Mouse (Mus musculus) olfactory bulb, adult 2 months (tissue): ENCODE data around the gene Traf1. TPM values are rescaled to one million over a fixed set of nuclear protein-coding genes. Genes with fewer than 3 reads are reported as not detected.

Experiments
- H3K27ac ChIP-seq: fragments of 200-500 bp; 2 replicates; pipeline ENCODE4 v1.5.1; 2012; ENCODE audit warnings: low read depth, low read length; ENCODE audit not compliant: insufficient read depth
- H3K4me1 ChIP-seq: fragments of 200-500 bp; 2 replicates; pipeline ENCODE4 v1.6.1; 2012; ENCODE audit warnings: low read length; ENCODE audit not compliant: control insufficient read depth, insufficient read depth
- H3K4me3 ChIP-seq: fragments of 200-500 bp; 2 replicates; pipeline ENCODE4 v1.5.1; 2012; ENCODE audit warnings: mild to moderate bottlenecking, low read depth, low read length, moderate library complexity; ENCODE audit not compliant: insufficient read depth
- CTCF ChIP-seq: fragments of 200-500 bp; IDR thresholded peaks from 2 replicates; pipeline ENCODE4 v1.5.1; 2012; ENCODE audit warnings: low read depth, mild to moderate bottlenecking, low read length, moderate library complexity; ENCODE audit not compliant: insufficient read depth
- POLR2A ChIP-seq: fragments of 200-500 bp; IDR thresholded peaks from 2 replicates; pipeline ENCODE4 v1.6.1; 2012; ENCODE audit warnings: mild to moderate bottlenecking, low read depth, low read length, moderate library complexity; ENCODE audit not compliant: insufficient read depth
- WGBS: fragments of 180-500 bp; shearing (Covaris S2); methylation state at CpG from one replicate; pipeline ENCODE4 v1.1.7; 2018; 5-methylcytosine and 5-hydroxymethylcytosine counted together
- polyA plus RNA-seq: library from polyadenylated mRNA; stranded (reverse); fragments of >200 nt; gene quantifications from 2 replicates; pipeline ENCODE4 v1.2.4, GENCODE M21; 2012; ENCODE audit warnings: low replicate concordance; ENCODE audit not compliant: missing spikeins, insufficient read depth, insufficient read length

Traf1 gene
- polyA plus RNA-seq, 1 experiment, result not detected

DNA sequence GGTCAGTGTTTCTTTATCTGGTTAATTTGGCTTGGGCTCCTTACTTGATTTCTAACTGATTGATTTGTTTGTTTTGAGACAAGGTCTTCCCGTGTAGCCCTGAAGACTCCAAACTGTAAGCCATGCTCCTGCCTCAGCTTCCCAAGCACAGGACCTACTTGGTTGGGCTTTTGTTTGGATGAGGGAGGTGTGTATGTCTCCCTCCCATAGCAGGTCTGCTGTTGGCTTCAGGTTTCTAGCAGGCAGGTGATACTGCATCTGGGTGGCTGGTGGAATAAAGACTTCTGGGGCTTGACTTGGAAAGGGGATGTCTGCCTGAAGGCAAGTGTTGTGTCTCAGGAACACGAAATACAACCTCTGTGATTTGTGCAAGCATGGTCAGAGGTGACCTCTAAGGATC, 639 bp upstream of the Traf1 start:
- WGBS, result 78% methylated on average over 2 of the region's 2 CpGs
- no peak overlapping the region for H3K27ac ChIP-seq
- peaks cover 13% of the 10 kb centered on the region for H3K4me1 ChIP-seq
- no peak overlapping the region for H3K4me3 ChIP-seq
- TF ChIP-seq POLR2A (no peak), CTCF (no peak)

DNA sequence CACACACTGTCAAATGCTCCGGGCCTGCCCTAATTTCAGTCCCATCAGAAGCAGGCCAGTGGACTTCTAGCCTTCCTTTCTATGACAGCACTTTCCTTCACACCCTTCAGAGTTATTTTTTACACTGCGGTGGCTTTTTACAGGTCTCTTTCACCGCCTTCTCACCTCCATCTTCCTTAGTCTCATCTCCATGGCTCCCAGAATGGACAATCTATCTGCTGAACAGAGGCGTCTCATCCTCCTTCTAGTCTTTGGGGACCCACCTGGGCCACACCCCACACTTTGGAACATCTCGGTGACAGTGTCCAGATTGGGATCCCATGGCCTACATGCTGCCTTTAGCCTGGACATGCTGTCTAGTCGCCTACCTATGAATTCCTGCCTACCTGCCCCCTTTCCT, 606 bp downstream of the Traf1 start:
- 62% methylated on average over 6 of the region's 6 CpGs for WGBS
- TF ChIP-seq POLR2A, result no peak
- TF ChIP-seq CTCF, result no peak
- Histone ChIP-seq H3K4me3 (peak overlapping the region; percentile 15), H3K4me1 (peaks cover 13% of the 10 kb centered on the region), H3K27ac (no peak overlapping the region)

- Histone ChIP-seq H3K4me3 (no peak overlapping the region), H3K4me1 (peaks cover 9% of the 10 kb centered on the region), H3K27ac (no peak overlapping the region)
- WGBS, result 65% methylated on average over 5 of the region's 5 CpGs
- TF ChIP-seq CTCF (no peak), POLR2A (no peak)
Measured at GRCm38 (mm10) chr2:34960466-34960865, 1.1 kb downstream of the Traf1 start.

DNA sequence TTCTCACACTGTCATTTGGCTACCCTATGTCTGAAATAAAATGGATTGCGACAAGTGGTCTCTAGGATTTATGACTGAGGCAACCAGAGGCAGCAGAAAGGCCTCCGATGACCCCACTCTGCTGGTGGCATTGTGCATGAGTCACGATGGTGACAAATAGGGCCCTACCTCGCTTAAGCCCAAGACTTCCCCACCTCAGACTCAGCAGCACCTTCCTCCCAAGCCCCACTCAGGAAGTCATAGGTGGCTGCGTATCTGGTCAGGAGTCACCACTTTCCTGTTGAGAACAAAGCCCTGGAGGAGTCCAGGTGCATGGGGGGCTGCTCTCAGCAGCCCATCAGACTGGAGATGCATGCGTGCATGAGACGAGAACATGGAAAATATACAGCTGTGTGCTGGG, 3.0 kb downstream of the Traf1 start:
- H3K27ac ChIP-seq, result no peak overlapping the region
- 91% methylated on average over 7 of the region's 7 CpGs for WGBS
- H3K4me1 ChIP-seq, result peaks cover 7% of the 10 kb centered on the region
- TF ChIP-seq POLR2A, result no peak
- TF ChIP-seq CTCF, result no peak
- no peak overlapping the region for H3K4me3 ChIP-seq

- 83% methylated on average over 7 of the region's 7 CpGs for WGBS
- TF ChIP-seq CTCF, result no peak
- no peak for TF ChIP-seq POLR2A
- Histone ChIP-seq H3K4me3 (no peak overlapping the region), H3K4me1 (peaks cover 7% of the 10 kb centered on the region), H3K27ac (no peak overlapping the region)
Measured at GRCm38 (mm10) chr2:34958036-34958435, 3.5 kb downstream of the Traf1 start.

- H3K4me1 ChIP-seq, result peaks cover 7% of the 10 kb centered on the region
- no peak overlapping the region for H3K27ac ChIP-seq
- 61% methylated on average over 1 of the region's 1 CpGs for WGBS
- H3K4me3 ChIP-seq, result no peak overlapping the region
- no peak for TF ChIP-seq CTCF
- TF ChIP-seq POLR2A, result no peak
Measured at GRCm38 (mm10) chr2:34957405-34957804, 4.2 kb downstream of the Traf1 start.

- H3K27ac ChIP-seq, result no peak overlapping the region
- H3K4me1 ChIP-seq, result peaks cover 7% of the 10 kb centered on the region
- TF ChIP-seq POLR2A, result no peak
- TF ChIP-seq CTCF, result no peak
- 58% methylated on average over 5 of the region's 5 CpGs for WGBS
- no peak overlapping the region for H3K4me3 ChIP-seq
Measured at GRCm38 (mm10) chr2:34956941-34957340, 4.6 kb downstream of the Traf1 start.

DNA sequence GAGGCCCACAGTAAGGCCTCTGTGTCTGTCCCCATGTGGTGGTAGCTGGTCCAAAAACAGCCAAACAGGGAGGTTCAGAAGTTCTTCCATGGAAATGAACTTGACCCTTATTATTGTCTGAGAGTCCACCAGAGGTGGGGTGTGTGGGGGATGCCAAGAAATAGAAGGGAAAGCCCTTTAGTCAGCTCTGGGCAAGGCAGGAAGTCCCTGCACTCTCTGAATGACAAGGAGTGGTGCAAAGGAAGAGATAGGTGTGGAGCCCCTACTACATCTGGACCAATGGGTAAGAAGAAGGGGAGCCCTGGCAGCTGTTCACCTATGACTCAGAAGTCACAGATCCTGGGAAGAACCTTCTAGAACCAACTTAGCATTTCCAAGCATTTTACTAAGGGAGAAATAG, 7.2 kb downstream of the Traf1 start:
- Histone ChIP-seq H3K27ac (no peak overlapping the region), H3K4me1 (no peaks in the 10 kb centered on the region), H3K4me3 (no peak overlapping the region)
- no peak for TF ChIP-seq POLR2A
- TF ChIP-seq CTCF, result no peak

GRCm38 (mm10) chr2:34953547-34954116, 7.9 kb downstream of the Traf1 start:
- Histone ChIP-seq H3K4me1 (no peaks in the 10 kb centered on the region), H3K4me3 (no peak overlapping the region), H3K27ac (no peak overlapping the region)
- 81% methylated on average over 2 of the region's 2 CpGs for WGBS
- no peak for TF ChIP-seq POLR2A
- TF ChIP-seq CTCF, result no peak

DNA sequence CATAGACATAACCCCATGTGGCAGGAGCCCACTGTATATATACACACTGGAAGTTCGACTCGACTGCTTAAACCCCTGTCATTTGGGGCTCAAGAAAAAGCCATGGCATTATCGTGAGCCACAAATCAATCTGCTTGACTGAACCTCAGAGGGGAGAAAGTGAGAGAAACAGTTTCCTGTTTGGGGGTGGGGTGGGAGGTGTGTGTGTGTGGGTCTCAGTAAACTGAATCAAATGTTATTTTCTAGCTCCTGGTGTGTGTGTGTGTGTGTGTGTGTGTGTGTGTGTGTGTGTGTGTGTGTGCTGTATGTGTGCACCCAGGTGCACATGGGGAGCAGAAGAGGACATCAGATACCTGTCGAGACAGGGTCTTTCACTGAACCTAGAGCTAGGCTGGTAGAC, 8.6 kb downstream of the Traf1 start:
- Histone ChIP-seq H3K27ac (no peak overlapping the region), H3K4me3 (no peak overlapping the region), H3K4me1 (no peaks in the 10 kb centered on the region)
- 56% methylated on average over 4 of the region's 4 CpGs for WGBS
- TF ChIP-seq CTCF, result no peak
- no peak for TF ChIP-seq POLR2A
